Mouse (Mus musculus) liver, embryonic 14.5 days (tissue): Measurements from ENCODE around the gene Pnmal2. TPM values are rescaled to one million over a fixed set of nuclear protein-coding genes. Genes with fewer than 3 reads are reported as not detected.

Experiments used
- ATAC-seq: fragments of 200-750 bp; cut with Nextera tagmentation; 2 replicates; pipeline ENCODE4 v1.8.0; 2017; ENCODE audit warnings: moderate number of reproducible peaks, mild to moderate bottlenecking, moderate library complexity; ENCODE audit not compliant: insufficient read depth
- DNase-seq, 3 experiments: peaks; one replicate each; pipeline ENCODE4 v3.0.0-alpha.2; 2012 to 2013; ENCODE audit warnings: low read depth in 3 of 3, low spot score in 3 of 3
- H3K27ac ChIP-seq: fragments of 300-500 bp; sonication (generic); 2 replicates; pipeline ENCODE4 v1.5.1; 2014; ENCODE audit warnings: moderate library complexity, mild to moderate bottlenecking, control low read depth, inconsistent platforms
- H3K27me3 ChIP-seq: fragments of 300-500 bp; sonication (generic); 2 replicates; pipeline ENCODE4 v1.6.1; 2014; ENCODE audit warnings: mild to moderate bottlenecking, low read length, moderate library complexity; ENCODE audit not compliant: control insufficient read depth, insufficient read depth
- H3K36me3 ChIP-seq: fragments of 300-500 bp; sonication (generic); replicated peaks from 2 replicates; pipeline ENCODE4 v1.6.1; 2014; ENCODE audit warnings: low read depth; ENCODE audit not compliant: control insufficient read depth, insufficient read depth
- H3K4me1 ChIP-seq, 2 experiments: fragments of 200-500 bp in 1 of 2; fragments of 300-500 bp in 1 of 2; sonication (generic) in 1 of 2; replicated peaks; 2 replicates each; pipeline ENCODE4 v1.6.1; 2012 to 2014; ENCODE audit warnings: antibody characterized with exemption in 1 of 2, inconsistent platforms in 1 of 2, low read length in 1 of 2; ENCODE audit not compliant: control insufficient read depth in 2 of 2, insufficient read depth in 2 of 2
- H3K4me2 ChIP-seq: fragments of 300-500 bp; sonication (generic); 2 replicates; pipeline ENCODE4 v1.6.1; 2014; ENCODE audit warnings: low read depth, mild to moderate bottlenecking, control low read depth, moderate library complexity
- H3K4me3 ChIP-seq, 2 experiments: fragments of 200-500 bp in 1 of 2; fragments of 300-500 bp in 1 of 2; sonication (generic) in 1 of 2; 2 replicates each; pipeline ENCODE4 v1.5.1; 2012 to 2014; ENCODE audit warnings: low read depth in 2 of 2, low read length in 2 of 2, mild to moderate bottlenecking in 2 of 2, control low read depth in 1 of 2, inconsistent platforms in 1 of 2, moderate library complexity in 1 of 2; ENCODE audit not compliant: insufficient read depth in 1 of 2
- H3K9ac ChIP-seq: fragments of 300-500 bp; sonication (generic); replicated peaks from 2 replicates; pipeline ENCODE4 v1.6.1; 2014; ENCODE audit warnings: mild to moderate bottlenecking, control low read depth, moderate library complexity
- H3K9me3 ChIP-seq: fragments of 300-500 bp; sonication (generic); 2 replicates; pipeline ENCODE4 v1.6.1; 2016; ENCODE audit warnings: low read length, mixed read lengths; ENCODE audit not compliant: control insufficient read depth
- CTCF ChIP-seq: IDR thresholded peaks from 2 replicates; pipeline ENCODE4 v1.5.1; 2016; ENCODE audit warnings: antibody characterized with exemption, low read depth, control low read depth
- EP300 ChIP-seq: IDR thresholded peaks from 2 replicates; pipeline ENCODE4 v1.6.1; 2016; ENCODE audit warnings: antibody characterized with exemption, low read depth
- WGBS: fragments of 180-500 bp; shearing (Covaris S2); extraction: QIAGEN DNeasy Blood & Tissue Kit; methylation state at CpG from one replicate; pipeline ENCODE4 v1.1.7; 2014; ENCODE audit not compliant: insufficient replicate concordance; 5-methylcytosine and 5-hydroxymethylcytosine counted together
- polyA plus RNA-seq, 2 experiments: library from polyadenylated mRNA; depleted of rRNA in 1 of 2; stranded (reverse) in 1 of 2; unstranded in 1 of 2; fragments of >200 nt; fragmentation: Nextera tagmentation in 1 of 2; extraction: Ambion mirVana in 1 of 2; gene quantifications; 2 replicates each; pipeline versions ENCODE4 v1.2.1 to v1.2.3; 2012 to 2014

Gene Pnmal2
- polyA plus RNA-seq, 2 experiments = 0.04 to 0.08 TPM

- no peak for TF ChIP-seq CTCF
- no peak for TF ChIP-seq EP300
- Histone ChIP-seq H3K4me3 (no peak within 1 kb of the TSS), H3K9me3 (no peaks in the 10 kb centered on the region), H3K36me3 (no peaks in the 10 kb centered on the region), H3K27me3 (no peaks in the 10 kb centered on the region), H3K27ac (no peak within 1 kb of the TSS), H3K9ac (no peak within 1 kb of the TSS), H3K4me1 (peaks cover 5 to 20% of the 10 kb centered on the region in 2 experiments), H3K4me2 (no peak within 1 kb of the TSS)
- no peak for DNase-seq
- ATAC-seq = no peak
- WGBS = 35% methylated on average over 26 of the region's 26 CpGs
Observed at GRCm38 (mm10) chr7:16982859-16983568, 38.5 kb downstream of the Pnmal2 start, which contains the start of gene Gm42372. Gene Gm42372, plus strand, starts transcription at chr7:16983086.

- Histone ChIP-seq H3K9ac (no peak overlapping the region), H3K4me1 (peaks cover 0 to 13% of the 10 kb centered on the region in 2 experiments; a peak in 2 of 4 replicates), H3K27ac (no peak overlapping the region), H3K4me2 (no peak overlapping the region), H3K9me3 (no peaks in the 10 kb centered on the region), H3K27me3 (no peaks in the 10 kb centered on the region), H3K36me3 (no peaks in the 10 kb centered on the region), H3K4me3 (no peak overlapping the region)
- TF ChIP-seq EP300 = no peak
- TF ChIP-seq CTCF = no peak
- DNase-seq = no peak
- no peak for ATAC-seq
- WGBS = 62% methylated on average over 7 of the region's 7 CpGs
Observed at GRCm38 (mm10) chr7:16987541-16988149, 43.2 kb downstream of the Pnmal2 start.

- Histone ChIP-seq H3K36me3 (no peaks in the 10 kb centered on the region), H3K27ac (no peak overlapping the region), H3K9me3 (no peaks in the 10 kb centered on the region), H3K4me3 (no peak overlapping the region), H3K9ac (no peak overlapping the region), H3K4me2 (no peak overlapping the region), H3K4me1 (peaks cover 0 to 15% of the 10 kb centered on the region in 2 experiments; a peak in 2 of 4 replicates), H3K27me3 (no peaks in the 10 kb centered on the region)
- ATAC-seq = no peak
- 68% methylated on average over 3 of the region's 3 CpGs for WGBS
- TF ChIP-seq CTCF = no peak
- TF ChIP-seq EP300 = no peak
- DNase-seq = no peak
Observed at GRCm38 (mm10) chr7:16988405-16988804, 43.9 kb downstream of the Pnmal2 start.

- H3K4me3 ChIP-seq = no peak overlapping the region
- no peak for DNase-seq
- H3K9ac ChIP-seq = peak overlapping the region; percentile 6; the same call in 1 of the 2 replicates
- no peak overlapping the region for H3K27ac ChIP-seq
- WGBS = 18% methylated on average over 15 of the region's 15 CpGs
- H3K4me1 ChIP-seq = peaks cover 0 to 22% of the 10 kb centered on the region in 2 experiments; a peak in 2 of 4 replicates
- H3K27me3 ChIP-seq = peaks cover 2% of the 10 kb centered on the region; the same call in 1 of the 2 replicates
- no peaks in the 10 kb centered on the region for H3K36me3 ChIP-seq
- no peaks in the 10 kb centered on the region for H3K9me3 ChIP-seq
- H3K4me2 ChIP-seq = peak overlapping the region; percentile 28; the same call in 1 of the 2 replicates
- ATAC-seq = no peak
- TF ChIP-seq CTCF (no peak), EP300 (no peak)
Observed at GRCm38 (mm10) chr7:16990006-16990744, 45.7 kb downstream of the Pnmal2 start.
